Mouse (Mus musculus) hindbrain, embryonic 16.5 days (tissue): Measurements from ENCODE around the gene Olfr193. TPM values are rescaled to one million over a fixed set of nuclear protein-coding genes. Genes with fewer than 3 reads are reported as not detected.
"Not testable (repeated sequence)": the region's sequence is repeated elsewhere in the genome, so short reads cannot be mapped to it uniquely, and the experiment has no call there.

ENCODE experiments used
- ATAC-seq: fragments of 200-750 bp; cut with Nextera tagmentation; 2 replicates; pipeline ENCODE4 v1.8.0; 2017; ENCODE audit warnings: moderate TSS enrichment, moderate library complexity
- H3K27ac ChIP-seq: fragments of 300-500 bp; sonication (generic); 2 replicates; pipeline ENCODE4 v1.5.1; 2014; ENCODE audit warnings: low read depth, mild to moderate bottlenecking, control low read depth, low read length, moderate library complexity
- H3K27me3 ChIP-seq: fragments of 300-500 bp; sonication (generic); replicated peaks from 2 replicates; pipeline ENCODE4 v1.6.1; 2014; ENCODE audit warnings: low read length; ENCODE audit not compliant: control insufficient read depth, insufficient read depth
- H3K36me3 ChIP-seq: fragments of 300-500 bp; sonication (generic); 2 replicates; pipeline ENCODE4 v1.6.1; 2014; ENCODE audit warnings: mild to moderate bottlenecking, low read length, moderate library complexity, mixed read lengths; ENCODE audit not compliant: control insufficient read depth, insufficient read depth
- H3K4me1 ChIP-seq: fragments of 300-500 bp; sonication (generic); 2 replicates; pipeline ENCODE4 v1.6.1; 2014; ENCODE audit warnings: low read depth, low read length; ENCODE audit not compliant: control insufficient read depth, insufficient read depth
- H3K4me2 ChIP-seq: fragments of 300-500 bp; sonication (generic); 2 replicates; pipeline ENCODE4 v1.6.1; 2014; ENCODE audit warnings: mild to moderate bottlenecking, low read length, control low read depth, moderate library complexity
- H3K4me3 ChIP-seq: fragments of 300-500 bp; sonication (generic); 2 replicates; pipeline ENCODE4 v1.5.1; 2014; ENCODE audit warnings: mild to moderate bottlenecking, low read length, control low read depth, moderate library complexity
- H3K9ac ChIP-seq: fragments of 300-500 bp; sonication (generic); 2 replicates; pipeline ENCODE4 v1.6.1; 2014; ENCODE audit warnings: low read depth, mild to moderate bottlenecking, control low read depth, low read length, moderate library complexity
- H3K9me3 ChIP-seq: fragments of 300-500 bp; sonication (generic); 2 replicates; pipeline ENCODE4 v1.6.1; 2014; ENCODE audit warnings: mild to moderate bottlenecking, low read length, moderate library complexity; ENCODE audit not compliant: control insufficient read depth
- WGBS: fragments of 180-500 bp; shearing (Covaris S2); extraction: QIAGEN DNeasy Blood & Tissue Kit; methylation state at CpG from one replicate; pipeline ENCODE4 v1.1.7; 2014; 5-methylcytosine and 5-hydroxymethylcytosine counted together
- polyA plus RNA-seq: library from polyadenylated mRNA; unstranded; fragments of >200 nt; fragmentation: Nextera tagmentation; extraction: Ambion mirVana; gene quantifications from 2 replicates; pipeline ENCODE4 v1.2.1, GENCODE M21; 2015

Olfr193 gene
- not detected in 2 replicates for polyA plus RNA-seq

- WGBS: 67% methylated on average over 1 of the region's 1 CpGs
- no peak within 1 kb of the TSS for H3K4me3 ChIP-seq
- ATAC-seq: no peak
- H3K27ac ChIP-seq: no peak within 1 kb of the TSS
- H3K9ac ChIP-seq: no peak within 1 kb of the TSS
- no peaks in the 10 kb centered on the region for H3K4me1 ChIP-seq
- H3K4me2 ChIP-seq: no peak within 1 kb of the TSS
- no peaks in the 10 kb centered on the region for H3K36me3 ChIP-seq
- H3K9me3 ChIP-seq: no peaks in the 10 kb centered on the region
- H3K27me3 ChIP-seq: no peaks in the 10 kb centered on the region
Observed at GRCm38 (mm10) chr16:59111781-59112180, at the start of gene Olfr193. TSS of gene Olfr193 (minus strand) at chr16:59111881.

DNA sequence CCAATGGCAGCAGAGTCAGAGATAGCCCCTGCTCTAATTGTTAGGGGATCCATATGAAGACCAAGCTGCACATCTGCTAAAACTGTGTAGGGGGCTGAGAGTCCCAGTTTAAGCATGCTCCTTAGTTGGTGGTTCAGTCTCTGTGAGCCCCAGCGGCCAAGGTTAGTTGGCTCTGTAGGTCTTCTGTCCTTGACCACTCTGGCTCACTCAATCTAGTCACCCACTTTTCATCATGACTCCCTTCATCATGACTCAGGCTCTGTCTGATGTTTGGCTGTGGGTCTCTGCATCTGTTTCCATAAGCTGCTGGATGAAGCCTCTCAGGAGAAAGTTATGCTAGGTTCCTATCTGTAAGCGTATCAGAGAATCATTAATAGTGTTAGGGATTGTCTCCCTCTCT, 40.3 kb upstream of the Olfr193 start:
- H3K9me3 ChIP-seq: no peaks in the 10 kb centered on the region
- H3K27me3 ChIP-seq: no peaks in the 10 kb centered on the region
- H3K36me3 ChIP-seq: no peaks in the 10 kb centered on the region
- no peaks in the 10 kb centered on the region for H3K4me1 ChIP-seq
- no peak for ATAC-seq
- no peak overlapping the region for H3K9ac ChIP-seq
- 93% methylated on average over 2 of the region's 2 CpGs for WGBS
- no peak overlapping the region for H3K4me2 ChIP-seq
- no peak overlapping the region for H3K4me3 ChIP-seq
- H3K27ac ChIP-seq: no peak overlapping the region

- Histone ChIP-seq H3K4me3 (no peak within 1 kb of the TSS), H3K4me2 (no peak within 1 kb of the TSS), H3K9ac (no peak within 1 kb of the TSS), H3K36me3 (no peaks in the 10 kb centered on the region), H3K27me3 (no peaks in the 10 kb centered on the region), H3K9me3 (no peaks in the 10 kb centered on the region), H3K4me1 (no peaks in the 10 kb centered on the region), H3K27ac (no peak within 1 kb of the TSS)
- no peak for ATAC-seq
- WGBS: 95% methylated on average over 1 of the region's 1 CpGs
Observed at GRCm38 (mm10) chr16:59146746-59147145, 35.1 kb upstream of the Olfr193 start, which contains the start of gene Olfr195. TSS of gene Olfr195 (plus strand) at chr16:59147046.

DNA sequence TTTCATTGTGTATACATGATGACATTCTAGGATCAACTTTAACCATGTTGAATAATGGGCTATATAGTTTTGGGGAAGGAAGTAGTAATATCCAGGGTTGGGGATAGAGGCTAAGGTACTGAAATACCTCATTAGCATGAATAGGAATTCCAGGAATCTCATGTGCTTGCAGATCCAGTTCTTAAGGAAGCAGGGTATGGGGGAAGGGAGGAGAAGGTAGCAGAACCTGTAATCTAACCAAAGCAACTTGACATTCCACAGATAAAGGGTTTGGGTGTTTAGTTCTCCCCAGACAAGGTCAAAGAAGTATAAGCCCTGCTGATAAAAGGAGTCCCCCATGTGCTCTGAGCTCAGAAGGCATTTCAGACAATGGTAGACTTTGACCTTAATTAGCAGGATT, 29.4 kb upstream of the Olfr193 start:
- H3K27ac ChIP-seq: no peak overlapping the region
- H3K36me3 ChIP-seq: no peaks in the 10 kb centered on the region
- no peaks in the 10 kb centered on the region for H3K9me3 ChIP-seq
- no peaks in the 10 kb centered on the region for H3K4me1 ChIP-seq
- H3K9ac ChIP-seq: no peak overlapping the region
- no peak overlapping the region for H3K4me3 ChIP-seq
- H3K4me2 ChIP-seq: no peak overlapping the region
- no peak for ATAC-seq
- H3K27me3 ChIP-seq: no peaks in the 10 kb centered on the region

DNA sequence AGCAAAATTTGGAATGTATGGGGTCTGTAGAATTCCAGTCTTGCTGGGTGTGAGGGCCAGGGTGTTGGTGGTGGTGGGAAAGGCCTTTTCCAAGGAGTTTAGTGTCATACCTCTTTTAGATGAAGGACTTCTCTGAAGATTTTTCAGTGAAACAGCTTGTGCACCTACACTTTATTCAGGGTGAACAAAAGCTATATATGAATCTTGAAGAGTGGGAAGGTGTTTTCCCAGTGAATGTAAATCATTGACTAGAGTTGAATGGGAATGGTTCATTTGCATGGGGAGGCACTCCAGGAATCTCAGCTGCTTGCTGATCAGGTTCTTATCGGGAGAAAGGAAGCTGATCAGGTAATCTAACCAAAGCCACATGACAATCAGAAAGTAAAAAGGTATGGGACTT, 19.1 kb upstream of the Olfr193 start:
- H3K36me3 ChIP-seq: no peaks in the 10 kb centered on the region
- H3K4me1 ChIP-seq: no peaks in the 10 kb centered on the region
- H3K27me3 ChIP-seq: no peaks in the 10 kb centered on the region
- H3K4me3 ChIP-seq: no peak overlapping the region
- H3K4me2 ChIP-seq: no peak overlapping the region
- H3K9me3 ChIP-seq: no peaks in the 10 kb centered on the region
- WGBS: 83% methylated on average over 1 of the region's 1 CpGs
- H3K9ac ChIP-seq: no peak overlapping the region
- ATAC-seq: no peak
- H3K27ac ChIP-seq: no peak overlapping the region

- Histone ChIP-seq H3K9ac (no peak within 1 kb of the TSS), H3K4me1 (no peaks in the 10 kb centered on the region), H3K4me2 (no peak within 1 kb of the TSS), H3K27me3 (no peaks in the 10 kb centered on the region), H3K27ac (no peak within 1 kb of the TSS), H3K36me3 (no peaks in the 10 kb centered on the region), H3K9me3 (no peaks in the 10 kb centered on the region), H3K4me3 (no peak within 1 kb of the TSS)
- no peak for ATAC-seq
Observed at GRCm38 (mm10) chr16:59120969-59121368, 9.3 kb upstream of the Olfr193 start, which contains the start of gene Olfr194. TSS of gene Olfr194 (minus strand) at chr16:59121069.

GRCm38 (mm10) chr16:59108522-59108921, 3.2 kb downstream of the Olfr193 start:
- not testable (repeated sequence) for H3K36me3 ChIP-seq, H3K9me3 ChIP-seq, H3K4me1 ChIP-seq, ATAC-seq, H3K27me3 ChIP-seq, H3K4me2 ChIP-seq, H3K27ac ChIP-seq, H3K9ac ChIP-seq, H3K4me3 ChIP-seq
- WGBS: 67% methylated on average over 5 of the region's 5 CpGs

DNA sequence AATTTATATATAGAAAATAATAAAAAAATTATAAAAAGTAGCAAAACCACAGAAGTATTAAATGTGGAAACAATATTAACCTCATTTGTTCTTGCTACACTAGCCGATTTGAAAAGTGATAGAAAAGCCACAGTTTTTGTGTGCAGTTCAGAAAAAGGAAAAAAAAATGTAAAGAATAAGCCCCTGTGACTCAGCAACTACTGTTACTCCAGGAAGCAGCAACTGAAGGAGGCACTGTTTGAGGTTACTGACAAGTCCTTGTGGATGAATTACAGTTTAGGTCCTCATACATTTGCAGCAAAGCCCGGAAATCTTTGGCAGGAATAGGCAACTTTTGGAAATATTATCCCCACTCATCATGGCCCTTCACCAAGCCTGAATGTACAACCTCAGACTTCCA, 6.4 kb downstream of the Olfr193 start:
- Histone ChIP-seq H3K27ac (no peak overlapping the region), H3K4me1 (no peaks in the 10 kb centered on the region), H3K9ac (no peak overlapping the region), H3K36me3 (no peaks in the 10 kb centered on the region), H3K4me3 (no peak overlapping the region), H3K27me3 (no peaks in the 10 kb centered on the region), H3K4me2 (no peak overlapping the region), H3K9me3 (no peaks in the 10 kb centered on the region)
- 77% methylated on average over 2 of the region's 2 CpGs for WGBS
- ATAC-seq: no peak

DNA sequence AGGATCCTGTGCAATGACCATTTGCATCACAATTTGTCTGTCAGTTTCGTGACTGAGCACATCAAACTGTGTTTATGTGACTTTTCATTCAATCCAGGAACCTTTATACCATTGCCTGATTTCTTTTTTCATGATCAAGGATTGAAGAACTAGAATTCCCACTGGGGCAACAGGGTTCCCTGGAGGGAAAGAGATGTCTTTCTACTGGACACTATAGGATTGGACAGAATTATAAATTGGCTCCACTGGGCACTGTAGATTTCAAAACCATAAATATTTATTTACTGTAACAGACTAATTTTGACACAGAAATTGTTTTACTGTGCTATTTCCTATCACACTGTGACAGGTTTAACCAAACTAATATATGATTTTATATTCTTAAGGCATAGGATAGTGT, 22.0 kb downstream of the Olfr193 start, which contains the start of gene Olfr191:
TSS of gene Olfr191 (minus strand) at position 101 of the 400 bp plus-strand sequence.
- WGBS: 38% methylated on average over 1 of the region's 1 CpGs
- ATAC-seq, H3K9ac ChIP-seq: not testable (repeated sequence)

DNA sequence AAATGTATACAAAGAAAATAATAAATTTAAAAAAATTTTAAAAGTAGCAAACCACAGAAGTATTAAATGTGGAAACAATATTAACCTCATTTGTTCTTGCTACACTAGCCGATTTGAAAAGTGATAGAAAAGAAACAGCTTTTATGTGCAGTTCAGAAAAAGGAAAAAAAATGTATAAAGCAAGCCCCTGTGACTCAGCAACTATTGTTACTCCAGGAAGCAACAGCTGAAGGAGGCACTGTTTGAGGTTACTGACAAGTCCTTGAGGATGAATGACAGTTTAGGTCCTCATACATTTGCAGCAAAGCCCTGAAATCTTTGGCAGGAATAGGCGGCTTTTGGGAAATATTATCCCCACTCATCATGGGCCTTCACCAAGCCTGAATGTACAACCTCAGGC, 30.6 kb downstream of the Olfr193 start:
- H3K4me1 ChIP-seq, ATAC-seq, H3K27ac ChIP-seq, H3K36me3 ChIP-seq, H3K27me3 ChIP-seq, H3K9ac ChIP-seq, H3K4me2 ChIP-seq, H3K4me3 ChIP-seq, H3K9me3 ChIP-seq: not testable (repeated sequence)
- whole genome bisulfite sequencing: 85% methylated on average over 2 of the region's 2 CpGs

More for the DNA sequence above, 22.0 kb downstream of the Olfr193 start, which contains the start of gene Olfr191:
- H3K9me3 ChIP-seq, H3K4me2 ChIP-seq, H3K36me3 ChIP-seq, H3K27ac ChIP-seq, H3K4me1 ChIP-seq, H3K27me3 ChIP-seq, H3K4me3 ChIP-seq: not testable (repeated sequence)
